Mouse (Mus musculus) adipose tissue, adult 10 weeks (tissue): ENCODE results near the gene Slc16a3. TPM values are rescaled to one million over a fixed set of nuclear protein-coding genes. Genes with fewer than 3 reads are reported as not detected.

Source experiments
- polyA plus RNA-seq: library from polyadenylated mRNA; stranded (reverse); fragments of 350-450 nt; fragmentation: Illumina TruSeq; extraction: RNeasy Lipid Tissue Mini Kit (QIAGEN cat#74804); gene quantifications from one replicate; pipeline ENCODE4 v1.2.3, GENCODE M21; 2014; ENCODE audit warnings: low read depth, low replicate concordance

The Slc16a3 gene
- polyA plus RNA-seq = 10.3 TPM

GRCm38 (mm10) chr11:120948328-120948727 is at the start of gene Slc16a3:
Gene Slc16a3, plus strand, starts transcription at chr11:120948480.

GRCm38 (mm10) chr11:120932564-120933398 is 15.5 kb upstream of the Slc16a3 start, which contains the start of gene Ccdc57:
Gene Ccdc57, minus strand, starts transcription at chr11:120932872.

GRCm38 (mm10) chr11:120990951-120991526 is 42.8 kb downstream of the Slc16a3 start, which contains the start of gene Csnk1d:
Gene Csnk1d, minus strand, starts transcription at chr11:120991330.

Other genes with a start within 250 kb of the Slc16a3 start
- gene Cenpx, start 234.7 kb upstream of the Slc16a3 start, polyA plus RNA-seq = 91.5 TPM
- 40.3 TPM for gene Lrrc45, start 234.6 kb upstream of the Slc16a3 start, polyA plus RNA-seq
- 11.5 TPM for gene Rac3, start 227.0 kb upstream of the Slc16a3 start, polyA plus RNA-seq
- 102 TPM for gene Dcxr, start 221.2 kb upstream of the Slc16a3 start, polyA plus RNA-seq
- 65.7 TPM for gene Cbr2, start 216.4 kb upstream of the Slc16a3 start, polyA plus RNA-seq
- gene Hmga1b, start 185.7 kb upstream of the Slc16a3 start, polyA plus RNA-seq = 114 TPM
- gene Rfng, start 164.3 kb upstream of the Slc16a3 start, polyA plus RNA-seq = 25.6 TPM
- 114 TPM for gene Gps1, start 164.2 kb upstream of the Slc16a3 start, polyA plus RNA-seq
- gene Dus1l, start 152.1 kb upstream of the Slc16a3 start, polyA plus RNA-seq = 30.9 TPM
- gene Fasn, start 123.9 kb upstream of the Slc16a3 start, polyA plus RNA-seq = 426 TPM
- 12.8 TPM for gene Ccdc57, start 15.6 kb upstream of the Slc16a3 start, polyA plus RNA-seq
- 91.1 TPM for gene Csnk1d, start 42.9 kb downstream of the Slc16a3 start, polyA plus RNA-seq
- 1.7 TPM for gene Cd7, start 90.9 kb downstream of the Slc16a3 start, polyA plus RNA-seq
- gene Sectm1b, start 115.1 kb downstream of the Slc16a3 start, polyA plus RNA-seq = 6.3 TPM
- gene Sectm1a, start 132.7 kb downstream of the Slc16a3 start, polyA plus RNA-seq = 3.5 TPM
- 0.38 TPM for gene Tex19.2, start 170.2 kb downstream of the Slc16a3 start, polyA plus RNA-seq
- gene Tex19.1, start 197.7 kb downstream of the Slc16a3 start, polyA plus RNA-seq = not detected
- gene Uts2r, start 211.8 kb downstream of the Slc16a3 start, polyA plus RNA-seq = not detected